Mouse (Mus musculus) right cerebral cortex, postnatal 36 days (tissue): ENCODE measurements around the gene Olfr543.
"Not testable (repeated sequence)": the region's sequence is repeated elsewhere in the genome, so short reads cannot be mapped to it uniquely, and the experiment has no call there.

ENCODE experiments used
- DNase-seq, 2 experiments: peaks; one replicate each; pipeline ENCODE4 v3.0.0; 2022; ENCODE audit warnings: low spot score in 2 of 2, mixed read lengths in 1 of 2

Gene Olfr543

GRCm38 (mm10) chr7:102481579-102481978, at the start of gene Olfr543:
Gene Olfr543 (minus strand): TSS chr7:102481679.
- no peak for DNase-seq

- no peak for DNase-seq
Measured at GRCm38 (mm10) chr7:102529052-102529451, 47.6 kb upstream of the Olfr543 start.

GRCm38 (mm10) chr7:102517051-102517335, 35.5 kb upstream of the Olfr543 start:
- no peak for DNase-seq

- no peak for DNase-seq
Measured at GRCm38 (mm10) chr7:102516261-102517050, 35.0 kb upstream of the Olfr543 start.

- DNase-seq: no peak
Measured at GRCm38 (mm10) chr7:102514144-102514543, 32.7 kb upstream of the Olfr543 start.

GRCm38 (mm10) chr7:102512814-102513435, 31.4 kb upstream of the Olfr543 start:
- peak; percentile 63 to 70 for DNase-seq

GRCm38 (mm10) chr7:102511927-102512326, 30.4 kb upstream of the Olfr543 start:
- no peak for DNase-seq

- no peak for DNase-seq
Measured at GRCm38 (mm10) chr7:102509726-102510125, 28.2 kb upstream of the Olfr543 start.

- no peak for DNase-seq
Measured at GRCm38 (mm10) chr7:102508666-102509065, 27.2 kb upstream of the Olfr543 start.

GRCm38 (mm10) chr7:102508066-102508465, 26.6 kb upstream of the Olfr543 start:
- DNase-seq: no peak

GRCm38 (mm10) chr7:102506848-102507247, 25.4 kb upstream of the Olfr543 start:
- DNase-seq: peak; percentile 55 to 61

GRCm38 (mm10) chr7:102501986-102502385, 20.5 kb upstream of the Olfr543 start:
- DNase-seq: no peak

- no peak for DNase-seq
Measured at GRCm38 (mm10) chr7:102499473-102499872, 18.0 kb upstream of the Olfr543 start, which contains the start of gene Olfr545. Gene Olfr545 (minus strand): TSS chr7:102499573.

- not testable (repeated sequence) for DNase-seq
Measured at GRCm38 (mm10) chr7:102494416-102494815, 12.9 kb upstream of the Olfr543 start.

- no peak for DNase-seq
Measured at GRCm38 (mm10) chr7:102488161-102488560, 6.7 kb upstream of the Olfr543 start, which contains the start of gene Olfr544. Gene Olfr544 (minus strand): TSS chr7:102488313.

- DNase-seq: no peak
Measured at GRCm38 (mm10) chr7:102486105-102486504, 4.6 kb upstream of the Olfr543 start.

GRCm38 (mm10) chr7:102484766-102485165, 3.3 kb upstream of the Olfr543 start:
- DNase-seq: not testable (repeated sequence)

- no peak for DNase-seq
Measured at GRCm38 (mm10) chr7:102483665-102484064, 2.2 kb upstream of the Olfr543 start.

- DNase-seq: no peak
Measured at GRCm38 (mm10) chr7:102480821-102481220, 658 bp downstream of the Olfr543 start.

- DNase-seq: no peak
Measured at GRCm38 (mm10) chr7:102479368-102480078, 2.0 kb downstream of the Olfr543 start.

- no peak for DNase-seq
Measured at GRCm38 (mm10) chr7:102478926-102479325, 2.6 kb downstream of the Olfr543 start.

- no peak for DNase-seq
Measured at GRCm38 (mm10) chr7:102478425-102478824, 3.1 kb downstream of the Olfr543 start.

GRCm38 (mm10) chr7:102477377-102477776, 4.1 kb downstream of the Olfr543 start:
- DNase-seq: no peak
